Mouse (Mus musculus) midbrain, embryonic 13.5 days (tissue): Measurements from ENCODE around the gene Zfc3h1. TPM values are rescaled to one million over a fixed set of nuclear protein-coding genes. Genes with fewer than 3 reads are reported as not detected.

Source experiments
- ATAC-seq: fragments of 200-750 bp; cut with Nextera tagmentation; 2 replicates; pipeline ENCODE4 v1.8.0; 2017; ENCODE audit warnings: mild to moderate bottlenecking, moderate TSS enrichment, moderate library complexity
- H3K27ac ChIP-seq: fragments of 300-500 bp; sonication (generic); 2 replicates; pipeline ENCODE4 v1.5.1; 2015; ENCODE audit warnings: inconsistent platforms, mild to moderate bottlenecking, moderate library complexity
- H3K27me3 ChIP-seq: fragments of 300-500 bp; sonication (generic); 2 replicates; pipeline ENCODE4 v1.6.1; 2015; ENCODE audit warnings: mild to moderate bottlenecking, inconsistent platforms
- H3K36me3 ChIP-seq: fragments of 300-500 bp; sonication (generic); 2 replicates; pipeline ENCODE4 v1.6.1; 2015; ENCODE audit warnings: mild to moderate bottlenecking, inconsistent platforms
- H3K4me1 ChIP-seq: fragments of 300-500 bp; sonication (generic); replicated peaks from 2 replicates; pipeline ENCODE4 v1.6.1; 2015; ENCODE audit warnings: inconsistent platforms
- H3K4me2 ChIP-seq: fragments of 300-500 bp; sonication (generic); replicated peaks from 2 replicates; pipeline ENCODE4 v1.6.1; 2015; ENCODE audit warnings: moderate library complexity, mild to moderate bottlenecking, inconsistent platforms
- H3K4me3 ChIP-seq: fragments of 300-500 bp; sonication (generic); replicated peaks from 2 replicates; pipeline ENCODE4 v1.5.1; 2015; ENCODE audit warnings: mild to moderate bottlenecking, inconsistent platforms
- H3K9ac ChIP-seq: fragments of 300-500 bp; sonication (generic); replicated peaks from 2 replicates; pipeline ENCODE4 v1.6.1; 2015; ENCODE audit warnings: mild to moderate bottlenecking, inconsistent platforms
- H3K9me3 ChIP-seq: fragments of 300-500 bp; sonication (generic); 2 replicates; pipeline ENCODE4 v1.6.1; 2016; ENCODE audit warnings: mild to moderate bottlenecking, inconsistent platforms
- WGBS: fragments of 180-500 bp; shearing (Covaris S2); methylation state at CpG from one replicate; pipeline ENCODE4 v1.1.7; 2015; 5-methylcytosine and 5-hydroxymethylcytosine counted together
- polyA plus RNA-seq: library from polyadenylated mRNA; unstranded; fragments of >200 nt; fragmentation: Nextera tagmentation; extraction: Ambion mirVana; gene quantifications from 2 replicates; pipeline ENCODE4 v1.2.1, GENCODE M21; 2015

The Zfc3h1 gene
- polyA plus RNA-seq: 21.4 and 24.6 TPM in 2 replicates

- ATAC-seq: peak; percentile 99
- no peaks in the 10 kb centered on the region for H3K27me3 ChIP-seq
- peak within 1 kb of the TSS; percentile 73 for H3K4me2 ChIP-seq
- H3K9ac ChIP-seq: peak within 1 kb of the TSS; percentile 97
- under 1% methylated on average over 64 of the region's 65 CpGs for WGBS
- peak within 1 kb of the TSS; percentile 78 for H3K4me3 ChIP-seq
- peak within 1 kb of the TSS; percentile 99 for H3K27ac ChIP-seq
- no peaks in the 10 kb centered on the region for H3K9me3 ChIP-seq
- H3K4me1 ChIP-seq: peaks cover 62% of the 10 kb centered on the region
- H3K36me3 ChIP-seq: peaks cover 5% of the 10 kb centered on the region
Observed at GRCm38 (mm10) chr10:115384221-115385017, at the start of gene Zfc3h1, which contains the start of gene Thap2. Gene Zfc3h1 (plus strand): TSS chr10:115384959. Gene Thap2 (minus strand): TSS chr10:115384443.

- WGBS: 87% methylated on average over 4 of the region's 4 CpGs
- no peak overlapping the region for H3K4me3 ChIP-seq
Observed at GRCm38 (mm10) chr10:115336901-115337300, 47.9 kb upstream of the Zfc3h1 start.

GRCm38 (mm10) chr10:115339820-115340328 is 44.9 kb upstream of the Zfc3h1 start:
- Histone ChIP-seq H3K27ac (no peak overlapping the region), H3K27me3 (no peaks in the 10 kb centered on the region), H3K36me3 (peaks cover 53% of the 10 kb centered on the region), H3K9me3 (no peaks in the 10 kb centered on the region), H3K4me1 (no peaks in the 10 kb centered on the region), H3K9ac (no peak overlapping the region), H3K4me2 (no peak overlapping the region), H3K4me3 (no peak overlapping the region)
- no peak for ATAC-seq
- 92% methylated on average over 7 of the region's 7 CpGs for WGBS

More at GRCm38 (mm10) chr10:115336901-115337300, 47.9 kb upstream of the Zfc3h1 start:
- H3K27me3 ChIP-seq: no peaks in the 10 kb centered on the region
- no peaks in the 10 kb centered on the region for H3K4me1 ChIP-seq
- no peak overlapping the region for H3K4me2 ChIP-seq
- no peaks in the 10 kb centered on the region for H3K9me3 ChIP-seq
- peaks cover 27% of the 10 kb centered on the region for H3K36me3 ChIP-seq
- H3K9ac ChIP-seq: no peak overlapping the region
- H3K27ac ChIP-seq: no peak overlapping the region
- ATAC-seq: no peak

GRCm38 (mm10) chr10:115342771-115343425 is 41.9 kb upstream of the Zfc3h1 start:
- H3K36me3 ChIP-seq: peaks cover 70% of the 10 kb centered on the region
- no peak overlapping the region for H3K4me3 ChIP-seq
- no peak for ATAC-seq
- H3K9me3 ChIP-seq: no peaks in the 10 kb centered on the region
- H3K4me1 ChIP-seq: no peaks in the 10 kb centered on the region
- 80% methylated on average over 4 of the region's 4 CpGs for WGBS
- no peaks in the 10 kb centered on the region for H3K27me3 ChIP-seq
- no peak overlapping the region for H3K27ac ChIP-seq
- H3K4me2 ChIP-seq: no peak overlapping the region
- H3K9ac ChIP-seq: no peak overlapping the region

GRCm38 (mm10) chr10:115346444-115346843 is 38.3 kb upstream of the Zfc3h1 start:
- Histone ChIP-seq H3K9me3 (no peaks in the 10 kb centered on the region), H3K27me3 (no peaks in the 10 kb centered on the region), H3K4me2 (no peak overlapping the region), H3K27ac (no peak overlapping the region), H3K4me1 (no peaks in the 10 kb centered on the region), H3K4me3 (no peak overlapping the region), H3K36me3 (peaks cover 47% of the 10 kb centered on the region), H3K9ac (no peak overlapping the region)
- no peak for ATAC-seq

- H3K27ac ChIP-seq: no peak overlapping the region
- H3K9me3 ChIP-seq: no peaks in the 10 kb centered on the region
- H3K4me1 ChIP-seq: no peaks in the 10 kb centered on the region
- ATAC-seq: no peak
- 85% methylated on average over 6 of the region's 6 CpGs for WGBS
- H3K4me3 ChIP-seq: no peak overlapping the region
- no peaks in the 10 kb centered on the region for H3K27me3 ChIP-seq
- no peak overlapping the region for H3K4me2 ChIP-seq
- H3K36me3 ChIP-seq: peaks cover 34% of the 10 kb centered on the region
- no peak overlapping the region for H3K9ac ChIP-seq
Observed at GRCm38 (mm10) chr10:115348131-115348530, 36.6 kb upstream of the Zfc3h1 start.

- 74% methylated on average over 10 of the region's 10 CpGs for WGBS
- Histone ChIP-seq H3K36me3 (peaks cover 27% of the 10 kb centered on the region), H3K4me1 (no peaks in the 10 kb centered on the region), H3K9me3 (no peaks in the 10 kb centered on the region), H3K4me3 (no peak overlapping the region), H3K9ac (no peak overlapping the region), H3K27ac (no peak overlapping the region), H3K4me2 (no peak overlapping the region), H3K27me3 (no peaks in the 10 kb centered on the region)
- 0 out of 2 replicates have a peak, but pooled peaks have one; percentile 14 for ATAC-seq
Observed at GRCm38 (mm10) chr10:115349029-115349428, 35.7 kb upstream of the Zfc3h1 start.

GRCm38 (mm10) chr10:115349509-115349908 is 35.2 kb upstream of the Zfc3h1 start:
- Histone ChIP-seq H3K27me3 (no peaks in the 10 kb centered on the region), H3K9ac (no peak overlapping the region), H3K4me3 (no peak overlapping the region), H3K4me1 (0 out of 2 replicates have a peak, but pooled peaks cover 1% of the 10 kb centered on the region), H3K36me3 (peaks cover 22% of the 10 kb centered on the region), H3K9me3 (no peaks in the 10 kb centered on the region), H3K27ac (no peak overlapping the region), H3K4me2 (no peak overlapping the region)
- 92% methylated on average over 7 of the region's 7 CpGs for WGBS
- no peak for ATAC-seq

GRCm38 (mm10) chr10:115350810-115351397 is 33.9 kb upstream of the Zfc3h1 start:
- peak; percentile 30; the same call in 1 of the 2 replicates for ATAC-seq
- no peak overlapping the region for H3K4me3 ChIP-seq
- no peak overlapping the region for H3K4me2 ChIP-seq
- no peak overlapping the region for H3K9ac ChIP-seq
- H3K4me1 ChIP-seq: 0 out of 2 replicates have a peak, but pooled peaks cover 2% of the 10 kb centered on the region
- no peak overlapping the region for H3K27ac ChIP-seq
- H3K36me3 ChIP-seq: peaks cover 21% of the 10 kb centered on the region
- no peaks in the 10 kb centered on the region for H3K9me3 ChIP-seq
- no peaks in the 10 kb centered on the region for H3K27me3 ChIP-seq
- WGBS: 79% methylated on average over 2 of the region's 2 CpGs

- no peaks in the 10 kb centered on the region for H3K9me3 ChIP-seq
- ATAC-seq: 0 out of 2 replicates have a peak, but pooled peaks have one; percentile 45
- no peak overlapping the region for H3K4me3 ChIP-seq
- no peak overlapping the region for H3K27ac ChIP-seq
- 59% methylated on average over 6 of the region's 6 CpGs for WGBS
- H3K27me3 ChIP-seq: no peaks in the 10 kb centered on the region
- no peak overlapping the region for H3K4me2 ChIP-seq
- H3K36me3 ChIP-seq: peaks cover 36% of the 10 kb centered on the region
- H3K9ac ChIP-seq: no peak overlapping the region
- H3K4me1 ChIP-seq: 0 out of 2 replicates have a peak, but pooled peaks cover 2% of the 10 kb centered on the region
Observed at GRCm38 (mm10) chr10:115354553-115354952, 30.2 kb upstream of the Zfc3h1 start.

GRCm38 (mm10) chr10:115355016-115355415 is 29.7 kb upstream of the Zfc3h1 start:
- Histone ChIP-seq H3K4me1 (peaks cover 3% of the 10 kb centered on the region; the same call in 1 of the 2 replicates), H3K36me3 (peaks cover 36% of the 10 kb centered on the region), H3K27me3 (no peaks in the 10 kb centered on the region), H3K4me3 (no peak overlapping the region), H3K4me2 (no peak overlapping the region), H3K9ac (no peak overlapping the region), H3K9me3 (no peaks in the 10 kb centered on the region), H3K27ac (no peak overlapping the region)
- ATAC-seq: no peak
- WGBS: 93% methylated on average over 6 of the region's 6 CpGs

- no peaks in the 10 kb centered on the region for H3K9me3 ChIP-seq
- H3K27ac ChIP-seq: no peak overlapping the region
- 92% methylated on average over 6 of the region's 7 CpGs for WGBS
- no peak overlapping the region for H3K4me2 ChIP-seq
- no peaks in the 10 kb centered on the region for H3K27me3 ChIP-seq
- no peak overlapping the region for H3K4me3 ChIP-seq
- peaks cover 36% of the 10 kb centered on the region for H3K36me3 ChIP-seq
- H3K4me1 ChIP-seq: peaks cover 14% of the 10 kb centered on the region
- no peak overlapping the region for H3K9ac ChIP-seq
- ATAC-seq: no peak
Observed at GRCm38 (mm10) chr10:115356106-115356505, 28.7 kb upstream of the Zfc3h1 start.
